Mouse (Mus musculus) spleen, postnatal 14 days (tissue): Measurements from ENCODE around the gene Tacc2.

Experiments used
- DNase-seq, 2 experiments: peaks; one replicate each; pipeline ENCODE4 v3.0.0; 2021 to 2022; ENCODE audit warnings: low spot score in 2 of 2

The Tacc2 gene

GRCm38 (mm10) chr7:130773914-130774630 is 196.8 kb downstream of the Tacc2 start, which contains the start of gene Btbd16:
Btbd16 (plus strand) TSS chr7:130774069.
- DNase-seq: no peak

DNA sequence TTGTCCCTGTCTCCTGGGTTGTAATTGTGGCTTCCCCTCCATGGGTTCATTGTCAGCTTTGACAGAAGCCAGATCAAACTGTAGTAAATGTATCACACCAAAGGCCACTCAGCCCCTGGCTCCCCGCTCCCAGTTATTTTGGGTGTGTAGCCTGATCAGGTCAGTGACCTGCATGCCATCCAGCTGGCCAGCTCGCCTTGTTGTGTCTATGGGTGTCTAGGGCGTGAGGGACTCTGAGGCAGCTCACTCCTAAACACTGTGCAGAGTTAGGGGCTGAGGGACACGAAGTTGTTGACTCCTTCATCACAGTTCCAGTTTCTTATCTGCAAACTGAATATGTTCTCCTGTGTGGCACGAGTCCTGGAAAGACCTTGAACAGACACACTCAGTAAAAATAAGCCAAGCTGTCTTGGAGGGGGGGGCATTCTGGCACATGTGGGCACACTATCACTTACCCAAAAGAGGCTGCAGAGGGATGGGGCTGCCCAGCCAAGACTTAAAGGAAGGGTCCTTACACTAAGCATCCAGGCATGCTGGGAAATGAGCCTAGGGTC is 203.7 kb downstream of the Tacc2 start:
- DNase-seq: no peak

GRCm38 (mm10) chr7:130782501-130783050 is 205.3 kb downstream of the Tacc2 start:
- no peak for DNase-seq

- DNase-seq: no peak
Measured at GRCm38 (mm10) chr7:130785923-130786575, 208.8 kb downstream of the Tacc2 start.

DNA sequence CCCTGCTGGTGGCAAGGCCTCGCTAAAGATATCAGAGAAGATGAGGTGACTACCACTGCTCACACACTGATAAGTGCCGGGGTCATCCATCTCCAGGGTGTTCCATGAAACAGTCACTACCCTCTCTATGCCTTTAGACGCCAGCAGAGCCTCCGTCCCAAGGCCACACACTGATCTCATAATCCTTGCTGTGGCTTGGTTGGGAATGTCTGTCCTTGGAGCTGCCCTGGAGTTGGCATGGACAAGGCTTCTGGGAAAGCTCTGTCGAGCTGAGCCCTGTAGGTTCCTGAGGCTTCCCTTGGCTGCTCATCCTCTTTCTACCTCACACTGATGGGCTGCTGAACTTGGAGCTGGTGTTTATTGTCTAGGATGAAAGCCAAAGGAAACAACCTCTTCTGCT is 209.5 kb downstream of the Tacc2 start:
- DNase-seq: no peak

- no peak for DNase-seq
Measured at GRCm38 (mm10) chr7:130787537-130787936, 210.3 kb downstream of the Tacc2 start.

- no peak for DNase-seq
Measured at GRCm38 (mm10) chr7:130788950-130789349, 211.7 kb downstream of the Tacc2 start.

- no peak for DNase-seq
Measured at GRCm38 (mm10) chr7:130789456-130789855, 212.2 kb downstream of the Tacc2 start.

DNA sequence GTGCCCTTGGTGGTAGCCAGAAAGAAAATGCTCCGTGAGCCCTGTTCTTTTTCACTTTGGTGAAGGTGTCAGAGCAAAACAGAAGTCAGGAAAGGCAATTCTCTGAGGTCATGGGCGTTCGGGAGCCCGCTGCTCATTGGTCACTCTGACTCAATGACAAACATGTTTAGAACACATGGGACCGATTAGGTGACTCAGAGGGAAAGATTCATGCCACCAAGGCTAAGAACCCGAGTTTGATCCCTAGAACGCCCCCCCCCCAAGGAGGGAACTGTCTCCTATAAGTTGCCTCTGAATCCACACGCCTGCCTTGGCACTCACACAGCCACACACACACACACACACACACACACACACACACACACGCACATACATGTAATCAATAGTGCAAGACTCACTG is 216.4 kb downstream of the Tacc2 start:
- no peak for DNase-seq

- no peak for DNase-seq
Measured at GRCm38 (mm10) chr7:130796786-130797185, 219.5 kb downstream of the Tacc2 start.

DNA sequence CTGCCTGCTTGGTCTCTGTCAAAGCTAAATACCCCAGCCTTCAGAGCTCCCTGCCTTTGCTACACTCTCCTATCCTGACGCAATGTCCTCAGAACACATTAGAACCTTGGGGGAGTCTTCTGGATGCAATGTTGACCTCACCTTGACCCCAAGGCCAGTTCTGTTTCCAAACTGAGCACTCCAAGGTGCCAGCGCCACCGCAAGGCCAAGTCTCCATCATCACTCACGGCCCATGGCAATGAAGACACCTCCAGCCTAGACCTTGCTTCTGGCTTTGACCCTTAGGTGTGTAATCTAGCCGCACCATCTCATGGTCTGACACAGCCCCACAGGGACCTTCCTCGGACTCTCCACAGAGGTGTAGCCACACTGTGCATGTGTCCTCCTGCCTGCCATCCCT is 220.3 kb downstream of the Tacc2 start:
- no peak for DNase-seq

DNA sequence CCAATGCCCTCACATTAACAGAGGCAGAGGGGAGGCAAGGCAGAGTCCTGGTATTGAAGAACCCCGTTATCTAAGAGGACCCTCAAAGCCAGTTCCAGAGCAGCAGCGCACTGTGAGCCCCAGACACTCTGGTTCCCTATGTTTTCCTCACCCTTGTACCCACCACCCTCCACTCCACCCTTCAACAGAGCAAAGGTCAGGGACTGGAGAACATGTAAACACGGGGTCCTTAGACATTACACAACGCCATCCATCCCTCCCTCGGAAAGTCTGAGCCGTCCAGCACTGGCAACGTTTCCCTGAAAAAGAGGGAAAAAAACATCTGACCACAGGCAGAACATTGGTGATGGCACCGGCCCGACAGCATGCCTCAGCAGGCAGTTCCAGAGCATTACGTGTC is 222.2 kb downstream of the Tacc2 start:
- DNase-seq: no peak

DNA sequence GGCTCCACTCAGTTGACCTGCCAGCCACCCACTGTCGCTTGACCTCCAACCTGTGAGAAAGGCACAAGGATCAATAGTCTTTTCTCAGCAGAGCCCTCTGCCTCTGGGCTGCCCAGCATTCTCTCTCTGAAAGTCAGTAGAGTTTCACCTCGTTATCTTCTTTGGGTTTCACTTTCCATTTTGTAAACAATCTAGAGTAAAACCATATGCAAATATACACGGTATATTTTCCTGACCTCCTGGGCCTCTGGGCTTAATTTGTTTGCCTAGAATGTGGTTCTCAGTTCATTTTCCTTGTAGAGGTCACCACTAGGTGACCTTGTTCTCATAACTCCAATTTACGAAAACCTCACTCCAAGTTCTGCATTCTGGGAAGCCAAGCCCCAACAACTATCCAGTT is 223.4 kb downstream of the Tacc2 start:
- DNase-seq: no peak

DNA sequence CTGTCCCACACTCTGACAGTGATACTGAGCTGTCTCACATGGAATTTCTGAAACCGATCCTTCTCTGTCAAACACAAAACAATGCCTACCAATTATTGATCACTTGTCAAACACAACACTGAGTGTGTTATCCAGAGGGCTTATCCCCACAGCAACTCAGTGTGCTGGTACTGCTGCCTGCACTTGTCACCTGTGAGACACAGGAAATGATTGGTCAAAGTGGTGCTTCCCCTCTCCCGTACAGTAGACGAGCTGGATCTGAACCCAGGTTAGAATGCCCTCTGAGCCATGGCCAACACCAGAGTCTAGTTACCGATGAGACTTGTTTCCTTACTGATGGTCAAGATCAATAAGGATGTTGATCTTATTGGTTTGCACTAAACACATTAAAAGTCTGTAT is 224.6 kb downstream of the Tacc2 start:
- no peak for DNase-seq

DNA sequence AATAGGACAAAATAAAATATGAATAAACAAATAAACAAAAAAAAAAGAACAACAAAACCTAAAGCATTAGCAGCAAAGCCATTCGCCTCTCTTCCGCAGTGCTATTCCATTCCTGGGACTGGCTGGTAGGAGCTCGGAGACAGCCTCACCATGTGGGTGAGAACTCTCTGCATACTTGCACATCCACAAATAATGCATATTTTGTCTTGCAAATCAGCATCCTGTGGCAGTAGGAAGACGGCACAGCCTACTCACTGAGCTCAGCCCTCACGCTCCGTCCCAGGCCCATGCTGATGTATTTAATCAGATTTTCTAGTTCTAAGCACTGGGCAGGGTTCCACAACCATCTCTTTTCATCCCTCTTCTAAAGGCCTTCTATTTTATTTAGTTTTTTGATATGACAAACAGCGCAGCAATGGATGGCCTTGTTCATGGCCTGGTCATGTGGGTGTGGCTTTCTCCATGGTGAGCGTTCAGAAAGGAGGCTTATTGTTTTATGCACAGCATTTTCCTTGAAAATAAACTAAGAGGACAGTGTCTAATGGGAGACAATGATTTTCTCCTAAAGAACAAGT is 226.1 kb downstream of the Tacc2 start:
- DNase-seq: no peak

DNA sequence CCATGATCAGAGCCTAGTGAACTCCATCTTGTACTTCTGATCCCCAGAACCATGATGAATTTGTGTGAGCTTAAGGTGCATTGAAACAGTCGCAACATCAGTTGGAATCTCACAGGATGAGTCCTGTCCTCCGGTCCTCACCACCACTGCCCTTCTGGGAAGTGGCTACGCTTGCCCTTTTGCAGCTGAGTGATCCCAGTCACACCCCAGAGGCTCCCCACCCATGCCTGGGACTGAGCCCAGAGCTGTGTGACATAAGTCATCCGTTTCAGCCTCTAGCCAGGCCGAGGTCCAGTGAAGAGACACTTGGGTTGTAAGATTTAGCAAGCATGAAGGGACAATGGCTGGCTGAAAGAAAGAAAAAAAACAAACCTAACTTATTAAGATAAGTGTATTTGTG is 227.8 kb downstream of the Tacc2 start:
- no peak for DNase-seq

DNA sequence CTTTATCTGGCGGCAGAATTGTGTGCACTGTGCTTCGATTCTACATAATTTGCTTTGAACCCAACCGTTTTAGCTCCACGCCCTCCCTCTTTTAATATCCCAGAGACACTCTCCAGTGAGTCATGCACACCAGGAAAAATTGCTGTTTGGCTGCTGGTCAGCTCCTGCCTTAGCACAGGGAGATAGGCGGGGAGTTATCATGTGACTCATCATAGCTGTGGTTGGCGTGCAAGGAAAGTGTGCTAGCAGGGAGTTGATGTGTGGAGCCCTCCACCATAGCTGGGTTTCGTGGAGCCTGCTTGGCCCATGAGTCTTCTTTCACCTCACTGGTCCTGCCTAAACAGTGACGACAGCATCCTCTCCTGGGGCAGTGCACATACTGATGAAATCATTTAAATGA is 230.5 kb downstream of the Tacc2 start:
- DNase-seq: no peak

DNA sequence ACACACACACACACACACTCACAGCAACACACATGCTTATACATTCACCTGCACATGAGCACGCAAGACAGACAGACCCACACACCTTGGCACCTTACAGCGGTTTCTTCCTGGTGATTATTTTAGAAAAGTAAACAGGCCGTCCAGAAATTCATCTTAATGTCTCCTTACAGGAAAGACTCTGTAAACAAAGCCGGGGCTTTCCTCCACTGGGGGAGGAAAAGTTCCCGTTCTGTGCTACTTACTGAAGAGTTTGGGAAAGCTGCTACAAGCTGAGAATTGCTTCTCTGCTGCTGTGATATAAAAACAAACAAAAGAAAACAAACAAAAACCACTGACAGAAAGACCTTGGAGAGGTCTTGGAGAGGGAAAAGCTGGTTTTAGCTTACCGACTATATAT is 231.5 kb downstream of the Tacc2 start:
- DNase-seq: no peak

- DNase-seq: no peak
Measured at GRCm38 (mm10) chr7:130810238-130810637, 233.0 kb downstream of the Tacc2 start.

- no peak for DNase-seq
Measured at GRCm38 (mm10) chr7:130812407-130812806, 235.2 kb downstream of the Tacc2 start.
